Mouse (Mus musculus) heart, embryonic 10.5 days (tissue): Measurements from ENCODE around the gene Slc39a11. TPM values are rescaled to one million over a fixed set of nuclear protein-coding genes. Genes with fewer than 3 reads are reported as not detected.
A peak's percentile ranks its signal among the peaks of the same experiment; 100 is the strongest.

Experiments used
- DNase-seq: peaks from one replicate; pipeline ENCODE4 v3.0.0-alpha.2; 2017; ENCODE audit warnings: low spot score
- H3K27ac ChIP-seq: fragments of 300-500 bp; sonication (generic); 2 replicates; pipeline ENCODE4 v1.5.1; 2016; ENCODE audit warnings: mild to moderate bottlenecking
- H3K27me3 ChIP-seq: fragments of 300-500 bp; sonication (generic); 2 replicates; pipeline ENCODE4 v1.6.1; 2016; ENCODE audit warnings: mild to moderate bottlenecking; ENCODE audit not compliant: poor library complexity, insufficient read depth, severe bottlenecking
- H3K36me3 ChIP-seq: fragments of 300-500 bp; sonication (generic); 2 replicates; pipeline ENCODE4 v1.6.1; 2016; ENCODE audit warnings: mild to moderate bottlenecking, moderate library complexity
- H3K4me1 ChIP-seq: fragments of 300-500 bp; sonication (generic); 2 replicates; pipeline ENCODE4 v1.6.1; 2016; ENCODE audit warnings: mild to moderate bottlenecking
- H3K4me3 ChIP-seq: fragments of 300-500 bp; sonication (generic); 2 replicates; pipeline ENCODE4 v1.5.1; 2016; ENCODE audit warnings: mild to moderate bottlenecking, moderate library complexity
- H3K9me3 ChIP-seq: fragments of 300-500 bp; sonication (generic); 2 replicates; pipeline ENCODE4 v1.6.1; 2016; ENCODE audit warnings: mild to moderate bottlenecking, moderate library complexity
- WGBS: fragments of 180-500 bp; shearing (Covaris S2); methylation state at CpG from one replicate; pipeline ENCODE4 v1.1.7; 2016; 5-methylcytosine and 5-hydroxymethylcytosine counted together
- polyA plus RNA-seq: library from polyadenylated mRNA; unstranded; fragments of >200 nt; fragmentation: Nextera tagmentation; extraction: Ambion mirVana; gene quantifications from 2 replicates; pipeline ENCODE4 v1.2.1, GENCODE M21; 2016

Slc39a11 gene
- polyA plus RNA-seq, 1 experiment from 2014 or later = 23.0 TPM

- Histone ChIP-seq H3K27ac (no peak overlapping the region), H3K36me3 (no peaks in the 10 kb centered on the region), H3K4me1 (peaks cover 18% of the 10 kb centered on the region), H3K4me3 (no peak overlapping the region), H3K27me3 (0 out of 2 replicates have a peak, but pooled peaks cover 11% of the 10 kb centered on the region), H3K9me3 (no peaks in the 10 kb centered on the region)
- WGBS = 72% methylated on average over 20 of the region's 20 CpGs
- no peak for DNase-seq
Measured at GRCm38 (mm10) chr11:113521469-113522190, 128.2 kb downstream of the Slc39a11 start.

GRCm38 (mm10) chr11:113520851-113521461 is 128.9 kb downstream of the Slc39a11 start:
- Histone ChIP-seq H3K27me3 (0 out of 2 replicates have a peak, but pooled peaks cover 11% of the 10 kb centered on the region), H3K4me1 (peaks cover 22% of the 10 kb centered on the region), H3K4me3 (no peak overlapping the region), H3K36me3 (no peaks in the 10 kb centered on the region), H3K9me3 (no peaks in the 10 kb centered on the region), H3K27ac (no peak overlapping the region)
- no peak for DNase-seq
- 78% methylated on average over 17 of the region's 17 CpGs for WGBS

DNA sequence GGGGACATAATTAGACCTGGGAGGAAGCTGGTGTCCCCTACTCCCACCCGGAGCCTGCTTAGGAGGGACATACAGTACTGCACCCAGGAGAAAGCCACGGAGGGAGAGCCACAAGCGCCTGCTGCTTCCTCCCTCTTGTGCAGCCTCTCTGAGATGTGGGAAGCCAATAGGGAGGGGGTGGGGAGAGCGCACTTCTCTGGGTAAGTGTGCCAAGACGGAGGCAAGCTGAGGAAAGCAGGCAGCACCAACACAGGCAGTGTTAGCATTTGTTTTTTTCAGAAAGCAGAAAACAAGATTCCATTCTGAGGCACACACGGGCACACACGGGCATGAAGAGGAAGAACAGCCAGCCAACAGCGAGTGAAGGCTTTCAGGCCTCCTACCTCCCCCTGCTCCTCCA is 129.5 kb downstream of the Slc39a11 start:
- Histone ChIP-seq H3K36me3 (no peaks in the 10 kb centered on the region), H3K9me3 (no peaks in the 10 kb centered on the region), H3K4me3 (no peak overlapping the region), H3K4me1 (peaks cover 25% of the 10 kb centered on the region), H3K27me3 (0 out of 2 replicates have a peak, but pooled peaks cover 11% of the 10 kb centered on the region), H3K27ac (no peak overlapping the region)
- DNase-seq = no peak
- 63% methylated on average over 8 of the region's 8 CpGs for WGBS

- H3K9me3 ChIP-seq = no peaks in the 10 kb centered on the region
- H3K4me1 ChIP-seq = peaks cover 25% of the 10 kb centered on the region
- DNase-seq = no peak
- H3K36me3 ChIP-seq = no peaks in the 10 kb centered on the region
- no peak overlapping the region for H3K27ac ChIP-seq
- H3K4me3 ChIP-seq = no peak overlapping the region
- 0 out of 2 replicates have a peak, but pooled peaks cover 11% of the 10 kb centered on the region for H3K27me3 ChIP-seq
- 73% methylated on average over 7 of the region's 7 CpGs for WGBS
Measured at GRCm38 (mm10) chr11:113519973-113520372, 129.9 kb downstream of the Slc39a11 start.

DNA sequence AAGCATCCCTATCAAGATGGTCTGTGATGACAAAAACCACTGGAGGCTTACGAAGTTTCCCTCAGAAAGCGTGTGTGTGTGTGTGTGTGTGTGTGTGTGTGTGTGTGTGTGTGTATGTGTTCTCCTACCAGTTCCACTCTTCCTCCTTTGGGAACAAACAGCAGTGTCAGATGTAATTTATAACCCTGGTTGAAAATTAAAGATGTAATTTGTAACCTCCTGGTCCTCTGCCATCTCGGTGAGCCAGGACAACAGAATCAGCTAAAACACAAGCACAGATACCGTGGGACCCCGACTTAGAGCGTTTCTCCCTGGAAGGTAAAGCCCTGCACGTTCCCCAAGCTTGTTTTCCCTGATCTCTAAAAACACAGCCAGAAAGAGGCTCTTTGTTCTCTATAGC is 131.7 kb downstream of the Slc39a11 start:
- WGBS = 82% methylated on average over 7 of the region's 7 CpGs
- H3K27me3 ChIP-seq = 0 out of 2 replicates have a peak, but pooled peaks cover 11% of the 10 kb centered on the region
- no peak overlapping the region for H3K27ac ChIP-seq
- H3K4me1 ChIP-seq = peaks cover 35% of the 10 kb centered on the region
- H3K4me3 ChIP-seq = no peak overlapping the region
- DNase-seq = no peak
- H3K9me3 ChIP-seq = no peaks in the 10 kb centered on the region
- H3K36me3 ChIP-seq = no peaks in the 10 kb centered on the region

DNA sequence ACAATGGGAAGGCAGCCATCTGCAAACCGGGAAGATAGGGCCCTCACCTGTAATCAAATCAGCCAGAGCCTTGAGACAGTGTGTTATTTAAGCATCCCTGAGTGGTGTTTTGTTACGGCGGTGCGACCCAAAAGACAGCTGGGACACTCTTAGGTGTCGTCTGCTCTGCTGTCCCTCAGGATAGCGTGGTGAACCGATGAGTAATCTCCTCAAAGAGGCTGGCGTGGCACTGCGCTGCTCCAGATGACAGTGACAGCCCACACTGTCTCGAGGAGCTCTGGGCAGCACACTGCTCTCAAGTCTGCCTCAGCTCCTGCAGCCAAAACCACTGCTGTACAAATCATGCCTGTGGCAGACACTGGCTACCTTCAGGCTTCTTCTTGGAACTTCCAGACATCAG is 133.7 kb downstream of the Slc39a11 start:
- no peak overlapping the region for H3K4me3 ChIP-seq
- DNase-seq = no peak
- no peaks in the 10 kb centered on the region for H3K9me3 ChIP-seq
- H3K4me1 ChIP-seq = peaks cover 47% of the 10 kb centered on the region
- H3K27ac ChIP-seq = no peak overlapping the region
- 69% methylated on average over 10 of the region's 10 CpGs for WGBS
- H3K27me3 ChIP-seq = 0 out of 2 replicates have a peak, but pooled peaks cover 2% of the 10 kb centered on the region
- no peaks in the 10 kb centered on the region for H3K36me3 ChIP-seq

DNA sequence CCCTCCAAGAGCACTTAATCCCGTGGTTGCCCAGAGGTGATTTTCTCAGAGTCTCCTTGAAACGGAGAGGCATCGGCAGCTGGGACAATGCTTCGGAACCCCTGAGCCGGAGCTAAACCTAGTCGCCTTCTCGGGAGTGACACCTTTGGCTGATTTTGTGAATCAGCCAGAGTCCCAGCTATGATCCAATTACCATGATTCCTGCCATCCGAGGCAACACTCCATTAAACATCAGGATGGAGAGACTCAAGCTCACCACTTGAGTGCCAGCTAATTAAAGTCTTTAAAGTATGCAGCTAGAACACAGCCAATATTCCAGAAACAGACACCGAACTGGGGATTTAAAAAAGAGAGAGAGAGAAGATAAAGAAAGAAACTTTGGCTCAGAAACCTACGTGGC is 136.9 kb downstream of the Slc39a11 start:
- H3K9me3 ChIP-seq = no peaks in the 10 kb centered on the region
- H3K4me3 ChIP-seq = no peak overlapping the region
- peak overlapping the region; percentile 64; the same call in 1 of the 2 replicates for H3K27ac ChIP-seq
- WGBS = 88% methylated on average over 10 of the region's 10 CpGs
- H3K36me3 ChIP-seq = no peaks in the 10 kb centered on the region
- DNase-seq = no peak
- H3K27me3 ChIP-seq = no peaks in the 10 kb centered on the region
- H3K4me1 ChIP-seq = peaks cover 51% of the 10 kb centered on the region

DNA sequence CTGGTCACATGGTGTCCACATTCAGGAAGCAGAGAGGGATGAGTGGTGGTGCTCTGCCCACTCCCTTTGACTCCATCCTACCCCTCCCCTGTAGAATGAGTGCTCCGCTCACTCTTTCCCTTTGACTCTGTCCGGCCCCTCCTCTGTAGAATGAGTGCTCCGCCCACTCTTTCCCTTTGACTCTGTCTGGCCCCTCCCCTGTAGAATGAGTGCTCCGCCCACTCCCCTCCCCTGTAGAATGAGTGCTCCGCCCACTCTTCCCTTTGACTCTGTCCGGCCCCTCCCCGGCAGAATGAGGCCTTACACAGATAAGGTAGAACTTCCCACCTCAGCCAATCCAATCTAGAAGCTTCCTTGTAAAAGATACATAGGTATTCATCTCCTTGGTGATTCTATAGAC is 137.7 kb downstream of the Slc39a11 start:
- H3K4me1 ChIP-seq = peaks cover 50% of the 10 kb centered on the region
- H3K27ac ChIP-seq = no peak overlapping the region
- DNase-seq = peak; percentile 88
- WGBS = 78% methylated on average over 7 of the region's 7 CpGs
- no peaks in the 10 kb centered on the region for H3K27me3 ChIP-seq
- H3K9me3 ChIP-seq = no peaks in the 10 kb centered on the region
- H3K36me3 ChIP-seq = no peaks in the 10 kb centered on the region
- no peak overlapping the region for H3K4me3 ChIP-seq

DNA sequence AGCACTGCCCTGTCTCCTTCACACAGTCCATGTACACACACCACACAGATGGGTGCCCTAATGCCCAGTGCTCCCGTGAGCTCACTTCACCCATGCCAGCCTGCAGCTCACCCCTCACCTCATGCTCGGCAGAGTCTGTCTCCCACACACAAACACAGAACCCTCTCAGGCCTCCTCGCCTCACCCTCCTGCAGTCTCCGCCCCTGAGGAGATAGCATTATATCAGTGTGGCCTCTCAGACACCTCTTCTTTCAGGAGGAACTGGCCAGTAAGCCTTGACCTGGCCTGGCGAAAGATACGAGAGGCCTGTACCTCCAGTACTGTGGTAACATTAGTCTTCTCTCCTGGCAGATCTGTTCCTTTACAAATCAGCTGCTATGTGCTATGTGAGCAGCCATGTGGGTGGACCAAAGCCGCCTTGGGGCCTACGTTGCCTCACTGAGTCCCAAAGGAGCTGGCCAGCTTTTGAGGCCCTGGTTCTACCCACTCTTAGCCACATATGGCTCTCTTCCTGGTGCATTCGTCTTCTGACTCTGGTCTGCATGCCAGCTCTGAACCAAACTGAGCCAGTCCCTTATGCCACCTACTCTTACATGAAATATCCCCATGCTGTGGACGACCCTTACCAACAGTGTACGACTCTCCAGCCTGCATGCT is 138.8 kb downstream of the Slc39a11 start:
- H3K9me3 ChIP-seq = no peaks in the 10 kb centered on the region
- DNase-seq = peak; percentile 86
- 52% methylated on average over 11 of the region's 11 CpGs for WGBS
- H3K27me3 ChIP-seq = no peaks in the 10 kb centered on the region
- no peaks in the 10 kb centered on the region for H3K36me3 ChIP-seq
- H3K4me3 ChIP-seq = 0 out of 2 replicates have a peak overlapping the region, but pooled peaks have one; percentile 22
- H3K4me1 ChIP-seq = peaks cover 44% of the 10 kb centered on the region
- peak overlapping the region; percentile 73 for H3K27ac ChIP-seq

- Histone ChIP-seq H3K9me3 (no peaks in the 10 kb centered on the region), H3K4me1 (peaks cover 40% of the 10 kb centered on the region), H3K4me3 (no peak overlapping the region), H3K27ac (peak overlapping the region; percentile 73; the same call in 1 of the 2 replicates), H3K27me3 (no peaks in the 10 kb centered on the region), H3K36me3 (no peaks in the 10 kb centered on the region)
- no peak for DNase-seq
- WGBS = 78% methylated on average over 7 of the region's 7 CpGs
Measured at GRCm38 (mm10) chr11:113510249-113510648, 139.6 kb downstream of the Slc39a11 start.

- no peak overlapping the region for H3K4me3 ChIP-seq
- 79% methylated on average over 11 of the region's 11 CpGs for WGBS
- no peak for DNase-seq
Measured at GRCm38 (mm10) chr11:113507716-113508480, 142.0 kb downstream of the Slc39a11 start.

DNA sequence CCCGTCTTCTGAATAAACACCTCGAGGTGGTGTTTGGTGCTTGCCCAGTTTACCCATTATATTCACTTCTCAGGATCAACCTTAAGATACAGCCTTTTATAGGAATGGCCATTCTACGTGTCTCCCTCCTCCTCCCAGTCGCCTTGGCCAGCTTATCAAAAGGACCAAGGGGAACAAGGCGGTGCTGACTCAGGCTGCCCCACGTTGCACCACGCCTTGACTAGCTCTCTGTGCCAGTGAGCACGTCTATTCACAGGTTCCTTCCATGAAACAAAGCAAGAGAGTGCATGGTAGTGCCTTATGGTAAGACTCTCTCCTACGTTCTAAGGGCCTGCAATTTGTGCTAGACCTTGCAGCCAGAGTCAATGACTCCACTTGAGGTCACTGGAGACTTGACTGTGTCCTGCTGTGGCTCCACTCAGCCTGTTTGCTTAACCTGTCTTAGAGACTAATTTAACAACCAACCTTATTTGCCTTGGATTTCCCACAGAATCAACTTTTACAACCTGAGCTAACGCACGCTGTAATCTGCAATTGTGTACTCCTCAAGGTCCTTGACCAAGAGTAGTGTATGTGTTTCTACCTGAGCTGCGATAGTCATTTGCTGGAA is 144.2 kb downstream of the Slc39a11 start:
- no peaks in the 10 kb centered on the region for H3K9me3 ChIP-seq
- WGBS = 80% methylated on average over 12 of the region's 12 CpGs

More at GRCm38 (mm10) chr11:113507716-113508480, 142.0 kb downstream of the Slc39a11 start:
- Histone ChIP-seq H3K36me3 (no peaks in the 10 kb centered on the region), H3K27ac (no peak overlapping the region), H3K4me1 (peaks cover 34% of the 10 kb centered on the region), H3K27me3 (no peaks in the 10 kb centered on the region), H3K9me3 (no peaks in the 10 kb centered on the region)

More for the DNA sequence above, 144.2 kb downstream of the Slc39a11 start:
- Histone ChIP-seq H3K4me3 (no peak overlapping the region), H3K27ac (no peak overlapping the region), H3K36me3 (no peaks in the 10 kb centered on the region), H3K27me3 (no peaks in the 10 kb centered on the region), H3K4me1 (peaks cover 34% of the 10 kb centered on the region)
- DNase-seq = no peak
